ENCODE assay signal across 8 mouse cellular contexts in genomic region chr4:134402571-134403262, GRCm38 (mm10). TPM values are rescaled to one million over a fixed set of nuclear protein-coding genes. Genes with fewer than 3 reads are reported as not detected.
DNase-seq lines count a peak whose midpoint lies in the region; ATAC-seq and TF ChIP-seq lines count a peak whose summit lies in the region.

No protein-coding gene starts in this region.

- DNase-seq in layer of hippocampus, adult 2 months (ENCODE audit: low spot score in 2 of 2) = no peak
- no peak for DNase-seq in layer of hippocampus, postnatal 36 days
- DNase-seq in fibroblast of lung, adult 2 months (ENCODE audit: low read depth) = peak; percentile 50
- peak; percentile 82 for DNase-seq in lung, postnatal 36 days
- no peak for DNase-seq in frontal cortex, adult 2 months (ENCODE audit: extremely low spot score in 1 of 2, low spot score in 1 of 2)
- no peak for DNase-seq in layer of hippocampus, adult 9-11 months
- no peak for DNase-seq in frontal cortex, postnatal 14 days (ENCODE audit: low spot score in 2 of 2)

- TF ChIP-seq CTCF in layer of hippocampus, adult 2 months (conservative IDR thresholded peaks at IDR 0.05) = no peak
- TF ChIP-seq CTCF in intestine, postnatal 0 days (IDR thresholded peaks at IDR 0.05; ENCODE audit: low read depth) = no peak

- no peak overlapping the region; the same call in 1 of the 2 replicates for H3K4me2 ChIP-seq in intestine, postnatal 0 days (replicated peaks; ENCODE audit: low read depth)

- H3K9ac ChIP-seq in intestine, postnatal 0 days (ENCODE audit: low read depth, low read length) = no peak overlapping the region

- H3K27ac ChIP-seq in layer of hippocampus, adult 2 months = peak overlapping the region; percentile 24; the same call in 1 of the 2 replicates
- H3K27ac ChIP-seq in intestine, postnatal 0 days (ENCODE audit: low read depth, low read length) = peak overlapping the region; percentile 30

- no peaks in the 10 kb centered on the region for H3K27me3 ChIP-seq in intestine, postnatal 0 days (replicated peaks; ENCODE audit: control insufficient read depth, insufficient read depth, low read length)

- H3K4me1 ChIP-seq in intestine, postnatal 0 days (replicated peaks; ENCODE audit: control insufficient read depth, insufficient read depth, low read length) = peaks cover 6% of the 10 kb centered on the region

- H3K36me3 ChIP-seq in intestine, postnatal 0 days (ENCODE audit: control insufficient read depth, insufficient read depth) = peaks cover 26% of the 10 kb centered on the region; the same call in 1 of the 2 replicates

- H3K4me3 ChIP-seq in layer of hippocampus, adult 2 months = no peak overlapping the region
- H3K4me3 ChIP-seq in intestine, postnatal 0 days (ENCODE audit: low read depth, low read length) = no peak overlapping the region

- no peaks in the 10 kb centered on the region for H3K9me3 ChIP-seq in intestine, postnatal 0 days (ENCODE audit: control insufficient read depth)

- no peak for ATAC-seq in intestine, postnatal 0 days

- 53% methylated on average over 16 of the region's 16 CpGs for WGBS in intestine, postnatal 0 days

RNA-seq across cellular contexts. Expression of gene Pafah2, which starts 6.6 kb away (rescaled TPM):
- total RNA-seq in layer of hippocampus, adult 2 months (2021) = 1 to 10 TPM; 6.6 to 9.0 TPM
- 1 to 10 TPM; 6.6 to 8.2 TPM for total RNA-seq in layer of hippocampus, postnatal 36 days (2021)
- polyA plus RNA-seq in intestine, postnatal 0 days (2015; fragmentation: Nextera tagmentation; extraction: Ambion mirVana) = 39.8 and 49.2 TPM in 2 replicates
- 11.4 and 12.4 TPM in 2 replicates for polyA plus RNA-seq in frontal cortex, adult 2 months (2012; rRNA removed)

RNA-seq across cellular contexts. Expression of gene Extl1, which starts 19.1 kb away (rescaled TPM):
- 10 to 100 TPM; 44.7 to 46.5 TPM for total RNA-seq in layer of hippocampus, adult 2 months (2021)
- total RNA-seq in layer of hippocampus, postnatal 36 days (2021) = 10 to 100 TPM; 41.8 to 45.5 TPM
- polyA plus RNA-seq in intestine, postnatal 0 days (2015; fragmentation: Nextera tagmentation; extraction: Ambion mirVana) = 1.0 and 1.2 TPM in 2 replicates
- polyA plus RNA-seq in frontal cortex, adult 2 months (2012; rRNA removed) = 30.3 and 32.1 TPM in 2 replicates

RNA-seq across cellular contexts. Expression of gene Slc30a2, which starts 59.7 kb away (rescaled TPM):
- total RNA-seq in layer of hippocampus, adult 2 months (2021) = not detected
- total RNA-seq in layer of hippocampus, postnatal 36 days (2021) = not detected
- polyA plus RNA-seq in intestine, postnatal 0 days (2015; fragmentation: Nextera tagmentation; extraction: Ambion mirVana) = 15.4 and 39.1 TPM in 2 replicates
- 0.29 and 0.58 TPM in 2 replicates for polyA plus RNA-seq in frontal cortex, adult 2 months (2012; rRNA removed)

Comparison
In these comparisons a context has a peak if more than half of its experiments do, and no peak if none do; other contexts are left out.
1. DNase-seq: peak in fibroblast of lung, adult 2 months (single experiment) and lung, postnatal 36 days (single experiment); none in layer of hippocampus, adult 2 months (0 of 2), layer of hippocampus, postnatal 36 days (0 of 2), frontal cortex, adult 2 months (0 of 2), layer of hippocampus, adult 9-11 months (single experiment) and frontal cortex, postnatal 14 days (0 of 2).